Mouse (Mus musculus): ENCODE measurements around the gene Vat1l. TPM values are rescaled to one million over a fixed set of nuclear protein-coding genes. Genes with fewer than 3 reads are reported as not detected.

Vat1l gene
- total RNA-seq, 2 experiments from 2014 or later, result 0.17 to 0.48 TPM

DNA sequence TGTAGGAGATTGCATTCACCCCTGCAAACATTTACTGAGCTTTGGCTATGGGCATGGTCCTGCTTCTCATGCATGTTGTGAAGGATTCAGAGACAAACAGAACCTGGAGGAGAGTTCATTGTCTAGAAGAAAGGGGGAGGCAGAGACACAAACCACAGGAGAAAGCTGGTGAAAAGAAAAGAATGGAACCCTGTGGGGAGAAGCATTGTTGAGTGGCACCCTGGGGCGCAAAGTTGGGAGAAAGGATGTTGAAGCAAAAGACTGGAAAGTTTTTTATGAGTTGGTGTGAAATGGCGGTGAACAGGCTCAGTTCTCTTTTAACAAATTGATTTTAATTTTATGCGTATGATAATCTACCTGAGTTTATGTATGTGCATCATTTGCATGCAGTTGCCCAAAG, 178.8 kb downstream of the Vat1l start:
- DNase-seq, result no peak
- intact Hi-C loops (cut with DNase I), result no loop called here

DNA sequence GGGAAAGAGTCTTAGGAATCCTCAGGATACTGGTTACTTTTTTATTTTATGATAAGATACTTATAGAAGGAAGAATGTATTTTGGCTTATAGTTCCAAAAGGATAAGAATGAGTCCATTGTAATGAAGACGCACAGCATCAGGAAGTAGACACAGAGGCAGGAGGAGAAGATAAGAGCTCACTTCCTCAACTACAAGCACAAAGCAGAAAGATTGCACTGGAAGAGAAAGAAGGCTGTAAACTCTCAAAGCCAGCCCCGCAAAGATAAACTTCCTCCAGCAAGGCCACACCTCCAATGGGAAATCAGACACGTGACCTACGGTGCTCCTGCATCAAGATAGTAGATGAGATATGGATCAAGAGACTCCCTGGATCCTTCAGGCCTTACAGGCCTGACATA, 182.1 kb downstream of the Vat1l start:
- DNase-seq, result no peak
- intact Hi-C loops (cut with DNase I), result no loop called here

DNA sequence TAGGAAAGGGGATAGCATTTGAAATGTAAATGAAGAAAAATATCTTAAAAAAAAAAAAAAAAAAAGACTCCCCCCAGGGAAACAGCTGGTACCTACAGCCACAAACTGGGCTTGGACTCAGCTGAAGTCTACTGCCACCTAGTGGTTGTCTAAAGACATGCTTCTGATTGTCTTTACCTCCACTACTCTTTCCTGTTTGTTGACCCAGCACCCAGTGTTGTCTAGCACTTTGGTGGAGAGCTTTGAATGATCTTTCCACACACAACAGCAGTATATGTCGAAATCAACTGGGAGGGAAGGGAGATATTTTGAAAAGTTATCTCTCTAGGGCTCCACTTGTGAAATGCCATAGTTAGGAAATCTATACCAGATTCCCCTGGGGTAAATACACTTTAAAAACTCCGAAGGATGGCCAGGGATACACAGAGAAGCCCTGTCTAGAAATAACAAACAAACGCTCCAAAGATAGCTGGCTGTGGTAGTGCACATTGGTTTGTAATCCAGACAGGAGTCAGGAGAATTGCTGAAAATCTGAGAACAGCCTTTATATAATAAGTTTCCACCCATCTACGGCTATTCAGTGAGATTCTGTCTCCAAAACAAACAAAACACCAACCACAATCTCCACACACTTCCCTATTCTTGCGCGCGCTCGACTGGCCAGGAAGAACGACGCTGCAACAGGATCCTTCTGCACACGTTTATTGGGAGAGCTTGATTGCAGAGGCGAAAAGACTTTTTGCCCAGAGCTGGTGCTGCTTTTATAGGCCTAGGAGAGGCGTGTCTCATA, 185.2 kb downstream of the Vat1l start:
- intact Hi-C loops (cut with DNase I), result no loop called here
- no peak for DNase-seq

- DNase-seq, result no peak
- intact Hi-C loops (cut with DNase I), result no loop called here
Measured at GRCm38 (mm10) chr8:114398326-114398725, 192.9 kb downstream of the Vat1l start.

- intact Hi-C loops (cut with DNase I), result no loop called here
- DNase-seq, result no peak
Measured at GRCm38 (mm10) chr8:114399273-114399672, 193.9 kb downstream of the Vat1l start.

- intact Hi-C loops (cut with DNase I), result no loop called here
- DNase-seq, result no peak
Measured at GRCm38 (mm10) chr8:114401679-114402078, 196.3 kb downstream of the Vat1l start.

DNA sequence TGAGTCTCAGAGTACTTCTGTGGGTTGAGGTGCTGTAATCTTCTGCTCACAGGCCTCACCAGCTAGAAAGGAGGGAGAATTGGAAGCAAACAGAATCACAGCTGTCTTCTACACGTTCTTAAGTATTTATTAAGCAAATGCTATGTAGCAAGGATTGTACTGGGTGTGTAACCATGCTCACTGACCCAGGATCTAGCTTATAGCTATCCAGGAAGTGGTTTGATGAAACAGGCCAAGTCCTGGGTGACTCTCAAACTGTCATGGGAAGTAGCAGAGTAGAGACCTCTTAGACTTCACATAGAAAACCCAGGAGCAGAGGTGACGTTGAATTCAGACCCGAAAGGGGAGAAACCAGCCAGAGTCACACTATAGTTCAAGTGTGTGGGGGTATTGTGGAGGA, 206.0 kb downstream of the Vat1l start:
- intact Hi-C loops (cut with DNase I), result no loop called here
- no peak for DNase-seq

- DNase-seq, result no peak
- intact Hi-C loops (cut with DNase I), result no loop called here
Measured at GRCm38 (mm10) chr8:114417786-114418185, 212.4 kb downstream of the Vat1l start, which contains the start of gene Clec3a. Gene Clec3a (plus strand): TSS chr8:114418086.

DNA sequence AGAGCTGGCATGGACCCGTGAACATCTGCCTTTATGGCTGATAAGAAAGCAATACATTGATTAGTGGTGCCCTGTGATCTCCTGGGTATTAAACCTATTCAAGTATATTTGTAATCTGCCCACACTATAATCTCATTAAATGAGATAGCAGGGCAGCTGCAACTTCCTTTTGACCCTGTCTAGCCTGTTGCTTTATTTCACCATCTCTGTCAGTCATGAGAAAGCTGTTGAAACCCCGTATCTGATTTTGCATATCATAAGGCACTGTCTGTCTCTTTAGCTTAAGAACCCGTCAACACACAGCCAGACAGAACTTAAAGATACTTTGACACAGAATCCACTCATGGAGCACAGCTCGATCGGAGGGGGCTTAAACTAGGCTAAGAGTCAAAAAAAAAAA, 213.1 kb downstream of the Vat1l start:
- intact Hi-C loops (cut with DNase I), result no loop called here

GRCm38 (mm10) chr8:114418904-114419303, 213.5 kb downstream of the Vat1l start:
- intact Hi-C loops (cut with DNase I), result no loop called here
- DNase-seq, result no peak

More for the DNA sequence above, 213.1 kb downstream of the Vat1l start:
- no peak for DNase-seq

GRCm38 (mm10) chr8:114421544-114421943, 216.1 kb downstream of the Vat1l start:
- no peak for DNase-seq

More at GRCm38 (mm10) chr8:114421544-114421943, 216.1 kb downstream of the Vat1l start:
- intact Hi-C loops (cut with DNase I), result no loop called here

Other genes starting within 250 kb of the Vat1l start
- 10 to 100 TPM; 70.3 to 76.6 TPM for gene Nudt7, start 72.1 kb upstream of the Vat1l start, total RNA-seq (2021)
- not detected for gene Clec3a, start 212.5 kb downstream of the Vat1l start, total RNA-seq (2021)
- gene Wwox, start 234.0 kb downstream of the Vat1l start, total RNA-seq (2021), result 1 to 10 TPM; 5.6 to 6.5 TPM

All from heart, postnatal 14 days (tissue).